Mouse (Mus musculus) stomach, postnatal 0 days (tissue): ENCODE measurements at regions not wholly inside any gene's neighbourhood (a gene's known extent, or its start where the extent isn't known, plus 50 kb on each side); places are given as distances from the start of the nearest gene placed in this dataset.

Source experiments
- ATAC-seq: fragments of 200-750 bp; cut with Nextera tagmentation; 2 replicates; pipeline ENCODE4 v1.8.0; 2017; ENCODE audit not compliant: low FRiP score, low TSS enrichment
- DNase-seq: peaks from one replicate; pipeline ENCODE4 v3.0.0-alpha.2; 2016; ENCODE audit warnings: low spot score
- H3K27ac ChIP-seq: fragments of 300-500 bp; sonication (generic); replicated peaks from 2 replicates; pipeline ENCODE4 v1.5.1; 2014; ENCODE audit warnings: mild to moderate bottlenecking, control low read depth
- H3K27me3 ChIP-seq: fragments of 300-500 bp; sonication (generic); 2 replicates; pipeline ENCODE4 v1.6.1; 2014; ENCODE audit warnings: low read length; ENCODE audit not compliant: control insufficient read depth, insufficient read depth
- H3K36me3 ChIP-seq: fragments of 300-500 bp; sonication (generic); 2 replicates; pipeline ENCODE4 v1.6.1; 2014; ENCODE audit warnings: low read length, mixed read lengths; ENCODE audit not compliant: control insufficient read depth, insufficient read depth
- H3K4me1 ChIP-seq: fragments of 300-500 bp; sonication (generic); replicated peaks from 2 replicates; pipeline ENCODE4 v1.6.1; 2014; ENCODE audit warnings: antibody characterized with exemption; ENCODE audit not compliant: control insufficient read depth, insufficient read depth
- H3K4me2 ChIP-seq: fragments of 300-500 bp; sonication (generic); replicated peaks from 2 replicates; pipeline ENCODE4 v1.6.1; 2014; ENCODE audit warnings: low read depth, mild to moderate bottlenecking, control low read depth, moderate library complexity
- H3K4me3 ChIP-seq: fragments of 300-500 bp; sonication (generic); 2 replicates; pipeline ENCODE4 v1.5.1; 2014; ENCODE audit warnings: low read depth, low read length, control low read depth
- H3K9ac ChIP-seq: fragments of 300-500 bp; sonication (generic); 2 replicates; pipeline ENCODE4 v1.6.1; 2014; ENCODE audit warnings: mild to moderate bottlenecking, low read length, control low read depth, mixed read lengths
- H3K9me3 ChIP-seq: fragments of 300-500 bp; sonication (generic); 2 replicates; pipeline ENCODE4 v1.6.1; 2016; ENCODE audit warnings: low read length; ENCODE audit not compliant: control insufficient read depth
- CTCF ChIP-seq: IDR thresholded peaks from 2 replicates; pipeline ENCODE4 v1.5.1; 2016; ENCODE audit warnings: antibody characterized with exemption, low read depth, mild to moderate bottlenecking, moderate library complexity
- EP300 ChIP-seq: optimal IDR thresholded peaks from 2 replicates; pipeline ENCODE3; 2016; ENCODE audit warnings: antibody characterized with exemption
- WGBS: fragments of 180-500 bp; shearing (Covaris S2); extraction: QIAGEN DNeasy Blood & Tissue Kit; methylation state at CpG from one replicate; pipeline ENCODE4 v1.1.7; 2014; 5-methylcytosine and 5-hydroxymethylcytosine counted together

DNA sequence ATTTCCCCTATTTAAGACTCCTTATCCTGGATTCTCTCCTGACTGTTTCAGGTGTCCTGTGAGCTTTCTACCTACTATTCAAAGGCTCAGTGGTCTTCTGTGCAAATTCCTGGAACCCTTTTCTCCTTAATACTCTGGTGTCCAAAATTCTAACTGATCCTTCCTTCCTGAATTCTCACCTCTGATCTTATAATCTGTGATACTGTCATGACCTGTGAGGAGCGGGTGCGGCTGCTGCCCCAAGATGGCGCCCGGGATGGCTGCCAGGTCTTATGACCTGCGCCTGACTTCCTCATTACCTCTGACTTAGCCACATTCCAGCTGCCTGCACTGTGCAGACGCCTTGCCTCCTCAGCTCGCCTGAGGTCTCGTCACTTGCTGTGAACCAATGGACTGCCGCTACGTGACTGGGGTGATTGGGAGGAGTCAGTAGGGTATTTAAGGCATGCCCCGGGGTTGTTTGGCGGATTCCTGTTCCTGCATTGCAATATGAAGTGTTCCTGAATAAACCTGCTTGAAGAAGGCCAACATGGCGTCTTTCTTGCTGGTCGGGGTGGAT lies 131.2 kb downstream of the Ptbp2 start:
- no peak overlapping the region for H3K27ac ChIP-seq
- no peak for ATAC-seq
- no peaks in the 10 kb centered on the region for H3K9me3 ChIP-seq
- no peaks in the 10 kb centered on the region for H3K36me3 ChIP-seq
- no peaks in the 10 kb centered on the region for H3K4me1 ChIP-seq
- no peak for DNase-seq
- no peaks in the 10 kb centered on the region for H3K27me3 ChIP-seq
- H3K4me3 ChIP-seq: no peak overlapping the region
- no peak overlapping the region for H3K4me2 ChIP-seq
- 93% methylated on average over 14 of the region's 14 CpGs for WGBS
- TF ChIP-seq EP300 (no peak), CTCF (no peak)
- no peak overlapping the region for H3K9ac ChIP-seq

DNA sequence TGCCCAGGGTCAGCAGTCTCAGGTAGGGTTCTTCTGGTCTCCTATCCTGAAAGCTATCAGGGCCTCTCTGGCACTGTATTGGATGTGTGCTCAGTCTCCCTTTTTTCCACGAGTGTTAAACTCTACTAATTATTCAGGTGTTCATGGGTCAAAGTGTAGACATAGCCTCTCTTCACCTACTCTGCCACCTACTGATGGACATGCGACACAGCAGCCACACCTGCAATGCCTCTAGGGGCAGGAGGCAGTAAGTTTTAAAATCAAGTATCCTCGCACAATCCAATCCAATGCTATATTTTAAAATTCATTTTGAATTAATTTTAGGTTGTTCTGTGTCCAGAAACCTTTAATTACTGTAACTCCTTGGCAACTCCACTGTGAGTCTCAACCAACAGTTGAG lies 145.6 kb downstream of the Ptbp2 start:
- Histone ChIP-seq H3K4me1 (no peaks in the 10 kb centered on the region), H3K27me3 (no peaks in the 10 kb centered on the region), H3K4me3 (no peak overlapping the region), H3K36me3 (no peaks in the 10 kb centered on the region), H3K9me3 (no peaks in the 10 kb centered on the region), H3K9ac (no peak overlapping the region), H3K4me2 (no peak overlapping the region), H3K27ac (no peak overlapping the region)
- TF ChIP-seq EP300 (no peak), CTCF (peak; percentile 53)
- 61% methylated on average over 3 of the region's 3 CpGs for WGBS
- no peak for DNase-seq
- no peak for ATAC-seq

DNA sequence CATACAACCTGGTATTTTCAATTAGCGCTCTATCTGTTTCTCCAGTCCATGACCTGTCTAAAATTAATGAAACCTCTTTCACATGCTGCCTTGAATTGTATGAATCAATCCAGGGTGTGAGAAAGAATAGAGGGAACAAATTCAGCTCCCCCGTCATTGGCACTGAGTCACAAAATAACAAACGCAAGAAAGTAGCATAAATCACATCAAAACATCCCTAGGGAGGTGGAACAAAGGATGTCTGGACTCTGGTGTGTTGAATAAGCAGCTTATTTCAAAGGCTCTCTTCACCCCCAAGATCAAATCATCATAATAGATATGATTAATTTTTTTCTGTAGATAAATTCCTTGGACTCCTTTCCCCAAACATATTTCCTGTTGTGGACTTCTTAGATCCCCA lies 148.6 kb downstream of the Ptbp2 start:
- Histone ChIP-seq H3K27me3 (no peaks in the 10 kb centered on the region), H3K4me1 (no peaks in the 10 kb centered on the region), H3K9me3 (no peaks in the 10 kb centered on the region), H3K9ac (no peak overlapping the region), H3K4me3 (no peak overlapping the region), H3K4me2 (no peak overlapping the region), H3K36me3 (no peaks in the 10 kb centered on the region), H3K27ac (no peak overlapping the region)
- TF ChIP-seq CTCF: no peak
- no peak for TF ChIP-seq EP300
- 55% methylated on average over 3 of the region's 3 CpGs for WGBS
- no peak for ATAC-seq
- no peak for DNase-seq

DNA sequence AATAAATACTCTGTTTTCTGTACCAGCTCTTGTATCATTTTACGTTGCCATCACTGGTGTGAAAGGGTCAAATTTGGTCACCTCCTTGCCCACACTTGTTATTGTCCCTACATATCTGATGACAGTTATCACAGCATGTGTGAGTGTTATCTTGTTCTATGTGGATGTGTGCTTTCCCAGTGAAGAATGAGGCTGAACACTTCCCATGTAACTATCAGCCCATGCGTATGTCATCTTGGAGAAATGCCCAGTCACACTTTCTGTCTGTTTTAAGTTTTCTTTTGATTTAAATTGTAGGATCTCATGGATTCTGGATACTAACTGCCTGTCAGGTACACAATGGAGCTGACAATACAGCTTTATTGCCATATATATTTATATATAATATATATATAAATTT lies 150.8 kb downstream of the Ptbp2 start:
- H3K4me1 ChIP-seq: no peaks in the 10 kb centered on the region
- no peak for ATAC-seq

DNA sequence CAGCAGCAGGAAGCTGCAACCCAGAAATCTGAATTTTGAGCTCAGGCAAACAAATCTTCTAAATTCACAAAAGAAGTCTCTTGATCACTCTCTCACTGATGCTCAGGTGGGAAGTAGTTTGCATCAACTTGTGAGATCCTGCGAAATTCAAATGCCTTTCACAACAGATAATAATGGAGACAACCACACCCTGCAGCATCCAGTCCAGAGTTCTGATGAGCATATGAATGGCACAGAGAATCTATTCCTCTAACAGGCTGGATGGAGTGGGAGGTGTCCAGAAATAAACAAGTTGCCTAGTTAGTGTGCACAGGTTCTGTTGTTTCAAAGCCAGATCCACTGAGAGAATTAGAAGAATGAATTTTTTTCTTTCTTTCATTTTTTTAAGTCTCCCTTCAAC lies 178.2 kb downstream of the Ptbp2 start:
- 85% methylated on average over 1 of the region's 1 CpGs for WGBS
- H3K36me3 ChIP-seq: no peaks in the 10 kb centered on the region
- no peaks in the 10 kb centered on the region for H3K9me3 ChIP-seq
- H3K4me2 ChIP-seq: no peak overlapping the region
- no peak overlapping the region for H3K9ac ChIP-seq
- no peak overlapping the region for H3K4me3 ChIP-seq
- ATAC-seq (no peak), DNase-seq (no peak)
- H3K4me1 ChIP-seq: no peaks in the 10 kb centered on the region
- H3K27ac ChIP-seq: no peak overlapping the region
- TF ChIP-seq CTCF (no peak), EP300 (no peak)
- H3K27me3 ChIP-seq: no peaks in the 10 kb centered on the region

More for the DNA sequence above, 150.8 kb downstream of the Ptbp2 start:
- Histone ChIP-seq H3K27me3 (no peaks in the 10 kb centered on the region), H3K36me3 (no peaks in the 10 kb centered on the region), H3K4me3 (no peak overlapping the region), H3K9ac (no peak overlapping the region), H3K4me2 (no peak overlapping the region), H3K27ac (no peak overlapping the region), H3K9me3 (no peaks in the 10 kb centered on the region)
- TF ChIP-seq EP300 (no peak), CTCF (no peak)
- 83% methylated on average over 2 of the region's 2 CpGs for whole genome bisulfite sequencing
- DNase-seq: no peak

DNA sequence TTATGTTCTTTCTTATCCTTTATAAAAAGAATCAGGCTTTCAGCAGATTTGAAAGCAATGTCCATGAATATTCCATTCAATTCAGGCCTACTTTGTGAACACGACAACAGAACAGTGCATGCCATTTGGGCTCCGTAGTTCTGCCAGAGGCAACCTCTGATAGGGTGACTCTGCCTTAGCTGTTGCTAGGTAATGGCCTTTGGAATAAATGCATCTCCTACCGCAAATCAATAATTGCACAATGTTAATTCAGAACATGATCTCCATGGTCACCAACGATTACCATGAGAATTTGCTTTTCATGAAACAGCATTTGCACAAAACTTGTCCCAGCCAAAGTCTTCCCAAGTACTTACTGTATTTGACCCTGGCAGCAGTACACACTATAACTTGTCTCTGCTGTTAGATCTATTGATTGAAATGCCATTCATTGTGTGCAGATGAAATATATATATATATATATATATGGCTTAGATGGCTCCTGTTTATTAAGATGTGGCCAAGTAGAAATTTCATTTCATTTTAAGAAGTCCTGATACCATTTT lies 195.3 kb downstream of the Ptbp2 start:
- TF ChIP-seq EP300 (no peak), CTCF (no peak)
- Histone ChIP-seq H3K36me3 (no peaks in the 10 kb centered on the region), H3K4me3 (no peak overlapping the region), H3K4me1 (no peaks in the 10 kb centered on the region), H3K27me3 (no peaks in the 10 kb centered on the region), H3K27ac (no peak overlapping the region), H3K4me2 (no peak overlapping the region), H3K9ac (no peak overlapping the region), H3K9me3 (no peaks in the 10 kb centered on the region)
- ATAC-seq (no peak), DNase-seq (no peak)
- WGBS: 85% methylated on average over 4 of the region's 4 CpGs
